Mouse (Mus musculus) MEL (cell line): ENCODE measurements around the gene Olfr284.

ENCODE experiments used
- BHLHE40 ChIP-seq: IDR thresholded peaks from 2 replicates; pipeline ENCODE4 v1.6.1; 2012; ENCODE audit warnings: low read depth, mild to moderate bottlenecking, inconsistent platforms, low read length, improper control_type of control experiment, borderline replicate concordance
- CHD1 ChIP-seq: IDR thresholded peaks from 2 replicates; pipeline ENCODE4 v1.6.1; 2012; ENCODE audit warnings: low read depth, mild to moderate bottlenecking, inconsistent platforms, low read length, improper control_type of control experiment
- CTCF ChIP-seq, 3 experiments: IDR thresholded peaks in 2 of 3; conservative IDR thresholded peaks in 1 of 3; 2 replicates each; pipeline ENCODE4 v1.5.1; 2011 to 2012; ENCODE audit warnings: low read length in 3 of 3, low read depth in 2 of 3, mild to moderate bottlenecking in 2 of 3, improper control_type of control experiment in 1 of 3, inconsistent platforms in 1 of 3, mixed read lengths in 1 of 3, moderate library complexity in 1 of 3; ENCODE audit not compliant: control insufficient read depth in 1 of 3, insufficient read depth in 1 of 3, poor library complexity in 1 of 3, severe bottlenecking in 1 of 3
- GATA1 ChIP-seq: IDR thresholded peaks from 2 replicates; pipeline ENCODE4 v1.6.1; 2011; ENCODE audit warnings: low read depth, low read length, improper control_type of control experiment
- JUND ChIP-seq: IDR thresholded peaks from 2 replicates; pipeline ENCODE4 v1.6.1; 2011; ENCODE audit warnings: low read depth, mild to moderate bottlenecking, improper control_type of control experiment, low read length
- MAZ ChIP-seq: IDR thresholded peaks from 2 replicates; pipeline ENCODE4 v1.6.1; 2012; ENCODE audit warnings: low read depth, mild to moderate bottlenecking, inconsistent platforms, low read length, improper control_type of control experiment
- MEF2A ChIP-seq: IDR thresholded peaks from 2 replicates; pipeline ENCODE4 v1.6.1; 2014; ENCODE audit warnings: low read depth, mild to moderate bottlenecking, inconsistent platforms, low read length, improper control_type of control experiment; ENCODE audit not compliant: poor library complexity, insufficient replicate concordance, severe bottlenecking; ENCODE audit errors: extremely low read depth
- POLR2A ChIP-seq, 2 experiments: IDR thresholded peaks; 2 replicates each; pipeline ENCODE4 v1.6.1; 2011 to 2012; ENCODE audit warnings: low read length in 2 of 2, mild to moderate bottlenecking in 2 of 2, control low read depth in 1 of 2, improper control_type of control experiment in 1 of 2, low read depth in 1 of 2, moderate library complexity in 1 of 2; ENCODE audit not compliant: control insufficient read depth in 1 of 2, insufficient read depth in 1 of 2, poor library complexity in 1 of 2
- SMC3 ChIP-seq: IDR thresholded peaks from 2 replicates; pipeline ENCODE4 v1.6.1; 2011; ENCODE audit warnings: low read depth, low read length, improper control_type of control experiment
- ZC3H11A ChIP-seq: IDR thresholded peaks from 2 replicates; pipeline ENCODE4 v1.6.1; 2012; ENCODE audit warnings: low read depth, mild to moderate bottlenecking, inconsistent platforms, low read length, improper control_type of control experiment
- ZKSCAN1 ChIP-seq: IDR thresholded peaks from 2 replicates; pipeline ENCODE4 v1.6.1; 2012; ENCODE audit warnings: low read depth, mild to moderate bottlenecking, inconsistent platforms, low read length, improper control_type of control experiment, moderate library complexity
- ZNF384 ChIP-seq: IDR thresholded peaks from 2 replicates; pipeline ENCODE4 v1.6.1; 2012; ENCODE audit warnings: low read depth, mild to moderate bottlenecking, inconsistent platforms, low read length, improper control_type of control experiment

GRCm38 (mm10) chr15:98295628-98296551 lies 44.9 kb downstream of the Olfr284 start, which contains the start of gene Zfp641:
- TF ChIP-seq MAZ (no peak), CTCF (IDR thresholded peaks at IDR 0.05 in 2 of 3, conservative IDR thresholded peaks at IDR 0.05 in 1 of 3; ENCODE audit: control insufficient read depth in 1 of 3, insufficient read depth in 1 of 3, low read depth in 2 of 3, low read length in 3 of 3, poor library complexity in 1 of 3, severe bottlenecking in 1 of 3) (no peak), MEF2A (no peak), SMC3 (no peak), GATA1 (no peak), JUND (no peak), ZC3H11A (no peak), CHD1 (no peak), POLR2A (IDR thresholded peaks at IDR 0.05; ENCODE audit: control insufficient read depth in 1 of 2, insufficient read depth in 1 of 2, low read depth in 1 of 2, low read length in 2 of 2, poor library complexity in 1 of 2) (no peak), ZKSCAN1 (no peak), ZNF384 (no peak), BHLHE40 (no peak)
